Mouse (Mus musculus) inflammation-experienced regulatory T-cells, adult 6 months (primary cell): ENCODE data around the gene Clic6. TPM values are rescaled to one million over a fixed set of nuclear protein-coding genes. Genes with fewer than 3 reads are reported as not detected.

ENCODE experiments used
- polyA plus RNA-seq, 3 experiments: library from polyadenylated mRNA; unstranded; fragments of 100-300 nt; shearing (Covaris generic); gene quantifications; one replicate each; pipeline ENCODE4 v1.2.1; 2017

Clic6 gene
- polyA plus RNA-seq, 3 experiments from 2014 or later = not detected

Other genes starting within 250 kb of the Clic6 start
- not detected for gene Kcne2, start 193.3 kb upstream of the Clic6 start, polyA plus RNA-seq
- 100 to 1,000 TPM; 112 to 149 (median 139) TPM for gene Smim11, start 184.4 kb upstream of the Clic6 start, polyA plus RNA-seq
- not detected for gene Fam243, start 164.3 kb upstream of the Clic6 start, polyA plus RNA-seq
- not detected for gene Kcne1, start 126.3 kb upstream of the Clic6 start, polyA plus RNA-seq
- 1 to 10 TPM; 1.8 to 3.3 (median 1.9) TPM for gene Rcan1, start 14.9 kb upstream of the Clic6 start, polyA plus RNA-seq